Mouse (Mus musculus) midbrain, embryonic 10.5 days (tissue): Measurements from ENCODE around the gene Cryaa. TPM values are rescaled to one million over a fixed set of nuclear protein-coding genes. Genes with fewer than 3 reads are reported as not detected.
A peak's percentile ranks its signal among the peaks of the same experiment; 100 is the strongest.

Experiments used
- DNase-seq: peaks from one replicate; pipeline ENCODE4 v3.0.0-alpha.2; 2017; ENCODE audit warnings: low spot score
- H3K27ac ChIP-seq: fragments of 300-500 bp; sonication (generic); replicated peaks from 2 replicates; pipeline ENCODE4 v1.5.1; 2016; ENCODE audit warnings: mild to moderate bottlenecking
- H3K27me3 ChIP-seq: fragments of 300-500 bp; sonication (generic); 2 replicates; pipeline ENCODE4 v1.6.1; 2016; ENCODE audit warnings: low read depth, mild to moderate bottlenecking; ENCODE audit not compliant: poor library complexity, severe bottlenecking
- H3K36me3 ChIP-seq: fragments of 300-500 bp; sonication (generic); 2 replicates; pipeline ENCODE4 v1.6.1; 2016; ENCODE audit warnings: mild to moderate bottlenecking, moderate library complexity
- H3K4me1 ChIP-seq: fragments of 300-500 bp; sonication (generic); 2 replicates; pipeline ENCODE4 v1.6.1; 2016
- H3K4me3 ChIP-seq: fragments of 300-500 bp; sonication (generic); 2 replicates; pipeline ENCODE4 v1.5.1; 2016; ENCODE audit warnings: mild to moderate bottlenecking, moderate library complexity
- H3K9me3 ChIP-seq: fragments of 300-500 bp; sonication (generic); replicated peaks from 2 replicates; pipeline ENCODE4 v1.6.1; 2016; ENCODE audit warnings: mild to moderate bottlenecking
- WGBS: fragments of 180-500 bp; shearing (Covaris S2); methylation state at CpG from one replicate; pipeline ENCODE4 v1.1.7; 2016; 5-methylcytosine and 5-hydroxymethylcytosine counted together
- polyA plus RNA-seq: library from polyadenylated mRNA; unstranded; fragments of >200 nt; fragmentation: Nextera tagmentation; extraction: Ambion mirVana; gene quantifications from 2 replicates; pipeline ENCODE4 v1.2.1, GENCODE M21; 2016

Cryaa gene
- polyA plus RNA-seq, result not detected in 2 replicates

DNA sequence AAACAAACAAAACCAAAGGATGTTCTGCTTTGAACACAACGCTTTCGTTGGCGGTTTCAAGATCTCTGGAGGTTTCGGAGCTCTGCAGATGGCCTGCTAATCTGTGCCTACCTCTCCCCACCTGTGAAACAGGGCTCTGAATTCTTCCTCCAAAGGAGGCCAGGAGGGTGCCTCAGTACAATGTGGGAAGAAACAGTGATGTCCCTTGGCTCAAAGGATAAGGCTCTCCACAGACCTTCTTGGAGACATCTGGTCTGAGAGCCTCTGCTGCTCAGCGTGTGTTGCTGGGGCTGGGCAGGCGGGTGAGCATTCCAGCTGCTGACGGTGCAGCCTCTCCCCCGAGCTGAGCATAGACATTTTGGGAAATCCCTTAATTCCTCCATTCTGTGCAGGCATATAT, at the start of gene Cryaa:
Gene Cryaa, plus strand, starts transcription at position 301 of the 400 bp plus-strand sequence.
- Histone ChIP-seq H3K4me1 (0 out of 2 replicates have a peak, but pooled peaks cover 8% of the 10 kb centered on the region), H3K36me3 (no peaks in the 10 kb centered on the region), H3K27me3 (no peaks in the 10 kb centered on the region), H3K9me3 (no peaks in the 10 kb centered on the region), H3K27ac (no peak within 1 kb of the TSS), H3K4me3 (no peak within 1 kb of the TSS)
- 75% methylated on average over 8 of the region's 8 CpGs for WGBS
- DNase-seq, result no peak

- Histone ChIP-seq H3K36me3 (no peaks in the 10 kb centered on the region), H3K4me1 (no peaks in the 10 kb centered on the region), H3K4me3 (no peak overlapping the region), H3K27ac (no peak overlapping the region), H3K9me3 (peaks cover 2% of the 10 kb centered on the region; the same call in 1 of the 2 replicates), H3K27me3 (no peaks in the 10 kb centered on the region)
- WGBS, result 91% methylated on average over 2 of the region's 2 CpGs
- DNase-seq, result no peak
Measured at GRCm38 (mm10) chr17:31627961-31628360, 49.6 kb upstream of the Cryaa start.

DNA sequence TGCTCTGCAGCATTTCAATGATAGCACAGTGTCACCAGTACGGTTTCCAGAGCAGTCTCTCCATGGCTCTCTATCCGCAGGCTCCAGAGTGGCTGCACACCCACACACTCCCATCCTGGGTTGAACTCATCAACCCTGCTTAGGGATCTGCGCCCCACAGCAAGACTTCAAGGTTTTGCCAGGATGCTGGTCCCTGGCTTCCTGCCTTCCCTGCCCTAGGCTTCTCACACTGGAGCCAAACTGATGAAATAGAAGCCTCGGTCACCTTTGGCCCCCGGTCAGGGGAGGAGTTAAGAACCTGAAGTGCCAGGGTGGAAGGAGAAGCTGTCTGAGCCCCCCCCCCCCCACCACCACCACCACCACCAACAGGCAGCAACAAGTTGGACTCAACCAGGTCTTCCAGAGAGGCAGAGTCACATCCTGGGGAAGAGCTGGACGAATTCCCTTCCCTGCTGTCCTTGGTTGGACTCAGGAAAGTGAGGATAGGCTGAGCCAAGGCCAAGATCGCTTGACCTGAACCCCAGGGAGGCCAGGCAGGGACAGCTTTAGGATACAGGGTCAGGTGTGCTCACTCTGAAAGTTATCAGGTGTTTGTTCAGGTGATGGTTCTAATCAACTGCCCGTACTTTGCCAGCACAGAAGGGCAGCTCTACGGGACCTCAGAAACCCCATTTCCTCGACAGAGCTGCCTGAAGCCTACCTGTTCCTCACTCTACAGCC, 46.4 kb upstream of the Cryaa start:
- no peak for DNase-seq
- Histone ChIP-seq H3K36me3 (no peaks in the 10 kb centered on the region), H3K27ac (no peak overlapping the region), H3K9me3 (peaks cover 2% of the 10 kb centered on the region; the same call in 1 of the 2 replicates), H3K4me1 (peaks cover 5% of the 10 kb centered on the region), H3K27me3 (peaks cover 21% of the 10 kb centered on the region), H3K4me3 (no peak overlapping the region)
- WGBS, result 86% methylated on average over 10 of the region's 10 CpGs

- no peaks in the 10 kb centered on the region for H3K9me3 ChIP-seq
- peaks cover 18% of the 10 kb centered on the region for H3K4me1 ChIP-seq
- DNase-seq, result no peak
- no peak overlapping the region for H3K4me3 ChIP-seq
- 89% methylated on average over 6 of the region's 6 CpGs for WGBS
- H3K27ac ChIP-seq, result no peak overlapping the region
- H3K36me3 ChIP-seq, result no peaks in the 10 kb centered on the region
- H3K27me3 ChIP-seq, result peaks cover 39% of the 10 kb centered on the region
Measured at GRCm38 (mm10) chr17:31633007-31633406, 44.6 kb upstream of the Cryaa start.

GRCm38 (mm10) chr17:31634896-31635295, 42.7 kb upstream of the Cryaa start:
- no peak overlapping the region for H3K4me3 ChIP-seq
- no peak for DNase-seq
- H3K27me3 ChIP-seq, result peaks cover 46% of the 10 kb centered on the region
- WGBS, result 83% methylated on average over 5 of the region's 5 CpGs
- no peaks in the 10 kb centered on the region for H3K36me3 ChIP-seq
- no peak overlapping the region for H3K27ac ChIP-seq
- no peaks in the 10 kb centered on the region for H3K9me3 ChIP-seq
- H3K4me1 ChIP-seq, result peaks cover 18% of the 10 kb centered on the region

DNA sequence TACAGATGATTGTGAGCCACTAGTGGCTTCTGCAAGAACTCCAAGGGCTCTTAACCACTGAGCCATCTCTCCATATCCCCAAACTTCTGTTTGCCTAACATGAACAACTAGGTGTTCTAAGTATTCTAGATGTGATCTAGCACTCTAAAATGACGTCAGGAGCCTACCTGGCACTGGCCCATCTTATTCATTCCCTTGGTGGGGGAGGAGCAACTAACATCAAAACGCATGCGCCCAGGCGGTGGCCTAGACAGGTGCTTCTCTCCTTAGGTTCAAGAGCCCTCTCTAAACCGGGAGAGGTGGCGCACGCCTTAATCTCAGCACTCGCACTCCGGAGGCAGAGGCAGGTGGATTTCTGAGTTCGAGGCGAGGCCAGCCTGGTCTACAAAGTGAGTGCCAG, 41.8 kb upstream of the Cryaa start:
- no peaks in the 10 kb centered on the region for H3K36me3 ChIP-seq
- H3K4me1 ChIP-seq, result peaks cover 18% of the 10 kb centered on the region
- no peaks in the 10 kb centered on the region for H3K9me3 ChIP-seq
- H3K27me3 ChIP-seq, result peaks cover 46% of the 10 kb centered on the region
- WGBS, result 57% methylated on average over 11 of the region's 11 CpGs
- no peak for DNase-seq
- peak overlapping the region; percentile 65; the same call in 1 of the 2 replicates for H3K4me3 ChIP-seq
- no peak overlapping the region for H3K27ac ChIP-seq

DNA sequence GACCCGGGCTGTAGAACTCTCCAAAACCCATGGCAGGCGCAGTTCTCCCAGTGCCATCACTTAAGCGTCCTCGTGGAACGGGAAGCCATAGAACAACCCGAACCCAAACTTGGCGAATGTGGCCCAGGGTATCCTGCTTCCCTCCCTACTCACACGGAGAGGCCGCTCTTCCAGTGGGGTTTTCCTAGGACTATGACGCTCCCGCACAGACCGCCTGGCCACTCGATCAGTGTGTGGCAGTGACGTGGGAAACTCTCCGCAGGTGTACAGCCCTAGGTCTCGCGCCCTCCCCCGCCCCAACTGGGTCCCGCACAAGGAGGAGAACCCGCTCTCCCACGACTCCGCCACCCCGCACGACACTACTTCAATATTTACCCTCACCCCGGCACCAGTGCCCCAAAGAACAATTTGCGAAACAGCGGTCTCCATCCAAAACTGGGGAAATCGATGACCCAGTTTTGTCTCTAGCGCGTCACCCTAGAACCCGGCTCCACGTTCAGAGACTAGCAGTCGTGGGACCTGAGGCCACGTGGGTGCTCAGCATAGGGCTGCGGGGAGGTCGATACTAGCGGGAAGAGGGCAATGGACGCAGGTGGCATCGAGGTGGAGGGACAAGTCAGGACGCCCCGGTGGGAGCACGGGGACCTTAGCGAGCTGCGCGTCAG, 41.2 kb upstream of the Cryaa start:
- Histone ChIP-seq H3K27me3 (peaks cover 46% of the 10 kb centered on the region), H3K4me3 (peak overlapping the region; percentile 65), H3K36me3 (no peaks in the 10 kb centered on the region), H3K9me3 (no peaks in the 10 kb centered on the region), H3K4me1 (peaks cover 18% of the 10 kb centered on the region), H3K27ac (peak overlapping the region; percentile 57)
- peak; percentile 41 for DNase-seq
- WGBS, result 6% methylated on average over 45 of the region's 45 CpGs

DNA sequence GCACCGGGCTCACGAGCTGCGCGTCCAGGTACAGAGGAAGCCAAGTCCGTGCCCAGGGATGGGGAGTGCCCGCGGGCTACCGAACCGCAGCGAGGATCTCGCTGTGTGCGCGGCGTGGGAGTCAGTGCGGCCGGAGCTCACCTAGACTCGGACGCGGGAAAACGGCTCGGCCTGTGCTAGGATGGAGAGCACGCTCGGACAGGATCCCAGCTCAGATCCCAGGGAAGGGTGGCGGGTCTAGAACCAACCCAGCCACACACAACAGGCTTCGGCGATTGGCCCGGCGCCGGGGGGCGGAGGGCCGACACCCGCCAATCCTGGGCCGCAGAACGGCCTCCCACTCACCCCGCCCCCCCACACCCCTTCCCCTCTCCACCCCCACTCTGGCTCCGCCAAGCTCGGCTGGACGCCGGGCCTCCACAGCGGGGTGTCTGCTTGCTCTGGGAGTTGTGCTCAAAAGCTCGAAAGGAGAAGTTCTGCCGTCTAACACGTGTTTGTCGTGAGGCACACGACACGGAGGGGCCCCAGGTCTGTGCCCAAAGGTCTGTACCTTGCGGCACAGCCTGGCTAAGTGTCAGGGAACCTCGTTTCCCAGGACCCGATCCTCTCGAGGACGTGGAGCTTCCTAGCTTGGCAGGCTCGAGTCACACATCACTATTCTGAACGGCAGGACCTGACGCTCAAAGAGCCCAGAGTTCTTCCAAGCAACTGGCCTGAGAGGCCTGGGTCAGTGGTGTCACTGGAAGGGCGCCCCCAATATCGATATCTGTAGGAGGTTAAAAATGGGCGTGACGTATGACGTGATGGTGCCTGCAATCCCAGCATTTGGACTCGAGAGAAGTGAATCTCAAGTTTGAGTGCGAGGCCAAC, 40.4 kb upstream of the Cryaa start, which contains the start of gene Cbs:
Gene Cbs, minus strand, starts transcription at position 297 of the 870 bp plus-strand sequence.
- peaks cover 22% of the 10 kb centered on the region for H3K4me1 ChIP-seq
- no peaks in the 10 kb centered on the region for H3K36me3 ChIP-seq
- peaks cover 46% of the 10 kb centered on the region for H3K27me3 ChIP-seq
- 2% methylated on average over 60 of the region's 61 CpGs for WGBS
- H3K27ac ChIP-seq, result peak within 1 kb of the TSS; percentile 57
- peak; percentile 73 for DNase-seq
- peak within 1 kb of the TSS; percentile 65 for H3K4me3 ChIP-seq
- no peaks in the 10 kb centered on the region for H3K9me3 ChIP-seq

DNA sequence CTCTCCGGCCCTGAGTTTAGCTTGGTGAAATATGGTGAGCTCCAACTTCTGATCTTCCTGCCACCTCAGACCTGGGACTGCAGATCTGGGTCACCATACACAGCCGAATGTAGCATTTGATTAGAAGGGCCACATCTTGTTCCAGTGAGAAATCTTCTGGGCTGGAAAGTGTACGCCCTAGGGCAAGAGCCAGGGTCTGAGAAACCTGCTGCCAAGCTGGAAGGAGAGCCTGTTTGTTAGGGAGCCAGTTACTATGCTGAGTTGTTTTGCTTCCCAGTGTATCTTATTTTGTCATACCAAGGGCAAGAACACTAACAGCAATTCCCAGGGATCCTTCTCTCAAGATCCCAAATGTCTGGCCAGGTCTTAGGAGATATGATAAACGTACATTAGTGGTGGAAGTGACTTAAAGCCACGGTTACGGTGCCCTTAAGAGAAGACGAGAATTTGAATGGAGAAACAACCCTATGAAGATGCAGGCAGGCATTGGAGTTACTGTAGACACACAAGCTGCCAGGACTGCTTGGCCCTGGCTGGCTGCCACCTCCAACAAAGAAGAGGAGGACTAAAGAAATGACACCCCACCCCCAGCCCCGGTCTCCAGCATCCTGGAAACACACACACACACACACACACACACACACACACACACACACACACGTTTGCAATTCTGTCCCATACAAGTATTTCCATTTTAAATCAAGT, 39.6 kb upstream of the Cryaa start:
- Histone ChIP-seq H3K4me3 (no peak overlapping the region), H3K27ac (no peak overlapping the region), H3K27me3 (peaks cover 46% of the 10 kb centered on the region), H3K36me3 (no peaks in the 10 kb centered on the region), H3K9me3 (no peaks in the 10 kb centered on the region), H3K4me1 (peaks cover 26% of the 10 kb centered on the region)
- WGBS, result 69% methylated on average over 9 of the region's 9 CpGs
- no peak for DNase-seq

GRCm38 (mm10) chr17:31639651-31640050, 38.0 kb upstream of the Cryaa start:
- H3K4me1 ChIP-seq, result peaks cover 26% of the 10 kb centered on the region
- H3K27me3 ChIP-seq, result peaks cover 40% of the 10 kb centered on the region
- H3K4me3 ChIP-seq, result no peak overlapping the region
- DNase-seq, result no peak
- no peaks in the 10 kb centered on the region for H3K9me3 ChIP-seq
- H3K36me3 ChIP-seq, result peaks cover 1% of the 10 kb centered on the region; the same call in 1 of the 2 replicates
- no peak overlapping the region for H3K27ac ChIP-seq
- WGBS, result 86% methylated on average over 4 of the region's 4 CpGs

GRCm38 (mm10) chr17:31642331-31642730, 35.3 kb upstream of the Cryaa start:
- peaks cover 10% of the 10 kb centered on the region for H3K4me1 ChIP-seq
- peaks cover 27% of the 10 kb centered on the region for H3K36me3 ChIP-seq
- H3K27me3 ChIP-seq, result peaks cover 14% of the 10 kb centered on the region
- no peak for DNase-seq
- no peak overlapping the region for H3K4me3 ChIP-seq
- H3K27ac ChIP-seq, result 0 out of 2 replicates have a peak overlapping the region, but pooled peaks have one; percentile 9
- WGBS, result 36% methylated on average over 8 of the region's 8 CpGs
- no peaks in the 10 kb centered on the region; the same call in 1 of the 2 replicates for H3K9me3 ChIP-seq

- peaks cover 33% of the 10 kb centered on the region for H3K36me3 ChIP-seq
- H3K27me3 ChIP-seq, result peaks cover 8% of the 10 kb centered on the region
- no peak overlapping the region for H3K27ac ChIP-seq
- H3K4me1 ChIP-seq, result peaks cover 7% of the 10 kb centered on the region
- no peak overlapping the region for H3K4me3 ChIP-seq
- no peak for DNase-seq
- H3K9me3 ChIP-seq, result no peaks in the 10 kb centered on the region; the same call in 1 of the 2 replicates
- WGBS, result 73% methylated on average over 4 of the region's 4 CpGs
Measured at GRCm38 (mm10) chr17:31642913-31643312, 34.7 kb upstream of the Cryaa start.
